Mouse (Mus musculus) T-cell, adult 66 days (primary cell): Measurements from ENCODE around the gene Rnf121. TPM values are rescaled to one million over a fixed set of nuclear protein-coding genes. Genes with fewer than 3 reads are reported as not detected.

Source experiments
- total RNA-seq, 2 experiments: library from RNA; stranded (reverse); gene quantifications; 3 replicates in 1 of 2; 4 replicates in 1 of 2; pipeline ENCODE4 v1.2.4; 2023

The Rnf121 gene
- 10 to 100 TPM; 35.6 to 39.4 TPM for total RNA-seq

GRCm38 (mm10) chr7:102065046-102065891 lies at the start of gene Rnf121, which contains the start of the genes Xndc1 and Xntrpc:
Gene Rnf121, minus strand, starts transcription at chr7:102065469.
Gene Xndc1, plus strand, starts transcription at chr7:102065511.
Gene Xntrpc, plus strand, starts transcription at chr7:102065713.

GRCm38 (mm10) chr7:102109171-102109570 lies 43.9 kb upstream of the Rnf121 start, which contains the start of gene Art5:
Gene Art5, minus strand, starts transcription at chr7:102109489.

GRCm38 (mm10) chr7:102101487-102101886 lies 36.2 kb upstream of the Rnf121 start, which contains the start of gene Art1:
Gene Art1, plus strand, starts transcription at chr7:102101743.

GRCm38 (mm10) chr7:102082816-102083215 lies 17.5 kb upstream of the Rnf121 start, which contains the start of gene Trpc2:
Gene Trpc2, plus strand, starts transcription at chr7:102083116.

GRCm38 (mm10) chr7:102018590-102018989 lies 46.7 kb downstream of the Rnf121 start, which contains the start of gene Il18bp:
Gene Il18bp, minus strand, starts transcription at chr7:102018690.

Other genes starting within 250 kb of the Rnf121 start
- not detected for gene Phox2a, start 247.2 kb downstream of the Rnf121 start, total RNA-seq
- gene Inppl1, start 227.2 kb downstream of the Rnf121 start, total RNA-seq = 10 to 100 TPM; 14.6 to 17.7 TPM
- gene Folr2, start 208.3 kb downstream of the Rnf121 start, total RNA-seq = not detected
- 10 to 100 TPM; 36.0 to 56.9 TPM for gene Anapc15, start 201.8 kb downstream of the Rnf121 start, total RNA-seq
- not detected for gene Folr1, start 194.7 kb downstream of the Rnf121 start, total RNA-seq
- 10 to 100 TPM; 64.2 to 67.1 TPM for gene Lamtor1, start 159.6 kb downstream of the Rnf121 start, total RNA-seq
- gene Tomt, start 159.1 kb downstream of the Rnf121 start, total RNA-seq = not detected
- 1 to 10 TPM; 1.5 to 2.1 TPM for gene Lrrc51, start 131.6 kb downstream of the Rnf121 start, total RNA-seq
- 100 to 1,000 TPM; 318 to 347 TPM for gene Numa1, start 131.4 kb downstream of the Rnf121 start, total RNA-seq
- 10 to 100 TPM; 13.5 to 15.8 TPM for gene Il18bp, start 46.8 kb downstream of the Rnf121 start, total RNA-seq
- gene Xndc1, start within 50 bp of the Rnf121 start, total RNA-seq = 10 to 100 TPM; 40.8 to 52.2 TPM
- 1 to 10 TPM; 7.6 to 7.9 TPM for gene Xntrpc, start 244 bp upstream of the Rnf121 start, total RNA-seq
- 1 to 10 TPM in 1 of 2 experiments, under 1 TPM in 1; 0.50 to 1.8 TPM for gene Trpc2, start 17.6 kb upstream of the Rnf121 start, total RNA-seq
- under 1 TPM in 1 of 2 experiments, not detected in 1; 0.38 TPM for gene Art1, start 36.3 kb upstream of the Rnf121 start, total RNA-seq
- gene Art5, start 44.0 kb upstream of the Rnf121 start, total RNA-seq = under 1 TPM; 0.61 to 0.77 TPM
- gene Chrna10, start 51.4 kb upstream of the Rnf121 start, total RNA-seq = not detected
- gene Nup98, start 144.7 kb upstream of the Rnf121 start, total RNA-seq = 100 to 1,000 TPM in 1 of 2 experiments, 10 to 100 TPM in 1; 92.0 to 102 TPM
- gene Pgap2, start 144.7 kb upstream of the Rnf121 start, total RNA-seq = 10 to 100 TPM; 38.8 to 39.7 TPM
- gene Rhog, start 190.6 kb upstream of the Rnf121 start, total RNA-seq = 100 to 1,000 TPM; 148 to 179 TPM
- 100 to 1,000 TPM; 178 to 179 TPM for gene Stim1, start 202.3 kb upstream of the Rnf121 start, total RNA-seq